Mouse (Mus musculus): ENCODE results near the gene Samd14.

DNA sequence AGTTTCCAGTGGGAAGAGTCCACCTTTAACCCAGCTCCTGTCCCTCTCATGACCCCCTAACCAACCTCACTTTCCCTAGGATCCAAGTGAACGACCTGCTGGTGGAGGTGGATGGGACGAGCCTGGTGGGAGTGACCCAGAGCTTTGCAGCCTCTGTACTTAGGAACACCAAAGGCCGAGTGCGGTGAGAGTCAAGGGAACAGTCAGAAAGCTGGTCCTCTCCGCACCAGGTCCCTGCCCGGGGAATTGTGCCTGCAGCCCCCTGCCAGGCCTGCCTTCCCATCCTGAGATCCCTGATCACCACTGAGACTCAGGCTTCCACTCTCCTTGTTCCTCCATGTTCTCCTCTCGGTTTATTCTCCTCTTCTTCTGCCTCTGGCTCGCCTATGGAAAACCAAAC lies 9.6 kb upstream of the Samd14 start:
- TF ChIP-seq TAL1 (IDR thresholded peaks at IDR 0.05; ENCODE audit: low read length) (no peak), GATA1 (IDR thresholded peaks at IDR 0.05; ENCODE audit: low read length) (no peak)

Measured in erythroblast, embryonic 14.5 days (primary cell).